Comparison of ENCODE assay signal across 14 mouse cellular contexts in the genomic region with DNA sequence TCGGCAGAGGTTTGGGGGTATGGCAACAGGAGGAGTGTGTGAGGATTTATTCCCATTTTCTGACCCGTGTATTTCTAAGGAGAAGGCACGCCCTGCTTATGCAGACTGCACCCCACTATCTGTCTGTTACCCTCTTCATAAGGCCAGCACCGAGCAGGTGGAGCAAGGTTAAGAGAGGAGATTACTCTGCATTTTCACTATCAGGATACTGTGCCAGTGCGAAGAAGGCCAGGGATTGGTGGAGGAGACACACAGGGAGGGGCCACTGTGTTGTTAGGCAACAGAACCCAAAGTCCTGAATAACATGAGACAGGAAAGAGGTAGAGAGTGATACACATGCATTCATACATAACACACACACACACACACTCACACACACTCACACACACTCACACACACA.
DNase-seq lines count a peak whose midpoint lies in the region; ATAC-seq and TF ChIP-seq lines count a peak whose summit lies in the region.
"Had no signal": no experiment of that assay in that cellular context is flagged by ENCODE, and none has a peak within 500 bp of the region (broad histone marks: within the 10 kb centered on the region; RNA-seq: fewer than 3 reads in every experiment).

No protein-coding gene starts in this region.

- peaks cover 5% of the 10 kb centered on the region; the same call in 1 of the 2 replicates for H3K4me1 ChIP-seq in heart, embryonic 15.5 days (replicated peaks)
- peaks cover 0 to 9% of the 10 kb centered on the region in 2 experiments; a peak in 3 of 4 replicates for H3K4me1 ChIP-seq in liver, embryonic 14.5 days (replicated peaks; ENCODE audit: control insufficient read depth in 2 of 2, insufficient read depth in 2 of 2, low read length in 1 of 2)

- H3K27me3 ChIP-seq in heart, embryonic 15.5 days, result no peaks in the 10 kb centered on the region
- H3K27me3 ChIP-seq in liver, embryonic 14.5 days (ENCODE audit: control insufficient read depth, insufficient read depth, low read length), result no peaks in the 10 kb centered on the region

- no peak overlapping the region for H3K4me2 ChIP-seq in heart, embryonic 15.5 days
- peak overlapping the region; percentile 16; the same call in 1 of the 2 replicates for H3K4me2 ChIP-seq in liver, embryonic 14.5 days (ENCODE audit: low read depth)

- no peak overlapping the region for H3K4me3 ChIP-seq in heart, embryonic 15.5 days
- no peak overlapping the region for H3K4me3 ChIP-seq in liver, embryonic 14.5 days (ENCODE audit: insufficient read depth in 1 of 2, low read depth in 2 of 2, low read length in 2 of 2)
- H3K4me3 ChIP-seq: gastrocnemius, adult 2 months had no signal

- no peak for DNase-seq in heart, postnatal 36 days
- DNase-seq in R1 (ENCODE audit: low read depth, low spot score), result peak; percentile 18
- DNase-seq in c-Kit-positive CD71-positive TER-119-positive erythroid progenitor cells, embryonic 14.5 days (ENCODE audit: low spot score), result peak; percentile 49
- DNase-seq in liver, embryonic 14.5 days (ENCODE audit: low read depth in 3 of 3, low spot score in 3 of 3), result peak; percentile 52 to 64 (median 62)
- DNase-seq in cerebellum, postnatal 14 days, result no peak
- DNase-seq in right cerebral cortex, postnatal 25 days, result no peak
- DNase-seq in left cerebral cortex, postnatal 10 days (ENCODE audit: extremely low spot score in 1 of 2, low spot score in 2 of 2), result no peak
- DNase-seq: adrenal gland, adult 2 months; gastrocnemius, adult 2 months; kidney, postnatal 36 days; lung, adult 18-20 months; right cerebral cortex, postnatal 14 days had no signal

- 0 out of 2 replicates have a peak overlapping the region, but pooled peaks have one; percentile 16 for H3K27ac ChIP-seq in heart, embryonic 15.5 days
- H3K27ac ChIP-seq in liver, embryonic 14.5 days, result peak overlapping the region; percentile 66
- H3K27ac ChIP-seq: gastrocnemius, adult 2 months had no signal

- TF ChIP-seq EP300 in liver, embryonic 14.5 days (IDR thresholded peaks at IDR 0.05; ENCODE audit: low read depth), result peak; percentile 53; the same call in 1 of the 2 replicates

- intact Hi-C loops in heart, postnatal 36 days (cut with DNase I), result no loop called here
- intact Hi-C loops in left cerebral cortex, postnatal 10 days (cut with DNase I), result no loop called here

- no peaks in the 10 kb centered on the region for H3K9me3 ChIP-seq in heart, embryonic 15.5 days (replicated peaks)
- H3K9me3 ChIP-seq in liver, embryonic 14.5 days (ENCODE audit: control insufficient read depth, low read length), result no peaks in the 10 kb centered on the region

- no peaks in the 10 kb centered on the region for H3K36me3 ChIP-seq in heart, embryonic 15.5 days
- H3K36me3 ChIP-seq in liver, embryonic 14.5 days (replicated peaks; ENCODE audit: control insufficient read depth, insufficient read depth, low read depth), result no peaks in the 10 kb centered on the region

- ATAC-seq in heart, embryonic 15.5 days (replicated peaks; ENCODE audit: insufficient number of reproducible peaks, insufficient read depth, low FRiP score, low read depth), result peak; percentile 50; the same call in 1 of the 2 replicates
- ATAC-seq in liver, embryonic 14.5 days (ENCODE audit: insufficient read depth), result peak; percentile 99
- ATAC-seq: CD4-positive, CD25-positive, alpha-beta regulatory T cell, adult 4 months had no signal

- TF ChIP-seq CTCF in liver, embryonic 14.5 days (IDR thresholded peaks at IDR 0.05; ENCODE audit: low read depth), result no peak

- H3K9ac ChIP-seq in heart, embryonic 15.5 days, result no peak overlapping the region
- H3K9ac ChIP-seq in liver, embryonic 14.5 days (replicated peaks), result no peak overlapping the region; the same call in 1 of the 2 replicates

- 35% methylated on average over 5 of the region's 5 CpGs for WGBS in heart, embryonic 15.5 days
- 27% methylated on average over 5 of the region's 5 CpGs for WGBS in liver, embryonic 14.5 days (ENCODE audit: insufficient replicate concordance)

Comparison
In these comparisons a context has a peak if more than half of its experiments do, and no peak if none do; other contexts are left out.
1. DNase-seq: peak in R1 (single experiment), c-Kit-positive CD71-positive TER-119-positive erythroid progenitor cells, embryonic 14.5 days (single experiment) and liver, embryonic 14.5 days (3 of 3); none in heart, postnatal 36 days (0 of 2), cerebellum, postnatal 14 days (0 of 2), right cerebral cortex, postnatal 25 days (single experiment) and left cerebral cortex, postnatal 10 days (0 of 2).